Mouse (Mus musculus): Measurements from ENCODE around the gene Uck2. TPM values are rescaled to one million over a fixed set of nuclear protein-coding genes. Genes with fewer than 3 reads are reported as not detected.

Gene Uck2
- total RNA-seq, 2 experiments from 2014 or later, result 181 to 286 TPM

DNA sequence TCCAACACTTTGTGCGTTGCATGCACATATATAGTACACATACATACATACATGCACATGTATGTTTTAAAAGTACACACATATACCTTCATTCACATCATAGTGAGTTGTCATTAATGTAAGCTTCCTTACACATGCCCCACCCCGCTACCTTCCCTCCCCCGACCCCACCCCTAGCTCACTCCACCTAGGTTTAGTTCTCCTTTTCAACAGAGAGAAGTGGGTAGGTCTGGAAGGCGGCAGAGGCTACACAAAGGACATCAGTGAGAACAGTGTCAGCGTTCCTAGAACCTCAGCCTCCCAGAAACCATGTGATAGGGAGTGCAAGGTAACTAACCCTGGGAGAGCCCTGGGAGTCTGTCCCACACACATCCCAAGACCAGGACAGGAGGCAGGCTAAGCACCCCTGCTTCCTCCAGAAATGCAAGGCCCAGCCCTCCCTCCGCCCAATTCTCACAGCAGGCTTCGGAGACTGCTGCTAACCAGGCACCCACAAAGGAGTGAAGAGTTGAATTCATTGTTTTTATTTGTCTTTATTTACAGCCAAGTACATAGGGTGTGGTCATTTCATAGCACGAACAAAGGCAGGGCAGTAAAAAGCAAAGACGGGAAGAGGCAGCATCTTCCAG is 62.6 kb downstream of the Uck2 start:
- peak; percentile 36 for ATAC-seq (replicated peaks; ENCODE audit: poor library complexity, severe bottlenecking)

DNA sequence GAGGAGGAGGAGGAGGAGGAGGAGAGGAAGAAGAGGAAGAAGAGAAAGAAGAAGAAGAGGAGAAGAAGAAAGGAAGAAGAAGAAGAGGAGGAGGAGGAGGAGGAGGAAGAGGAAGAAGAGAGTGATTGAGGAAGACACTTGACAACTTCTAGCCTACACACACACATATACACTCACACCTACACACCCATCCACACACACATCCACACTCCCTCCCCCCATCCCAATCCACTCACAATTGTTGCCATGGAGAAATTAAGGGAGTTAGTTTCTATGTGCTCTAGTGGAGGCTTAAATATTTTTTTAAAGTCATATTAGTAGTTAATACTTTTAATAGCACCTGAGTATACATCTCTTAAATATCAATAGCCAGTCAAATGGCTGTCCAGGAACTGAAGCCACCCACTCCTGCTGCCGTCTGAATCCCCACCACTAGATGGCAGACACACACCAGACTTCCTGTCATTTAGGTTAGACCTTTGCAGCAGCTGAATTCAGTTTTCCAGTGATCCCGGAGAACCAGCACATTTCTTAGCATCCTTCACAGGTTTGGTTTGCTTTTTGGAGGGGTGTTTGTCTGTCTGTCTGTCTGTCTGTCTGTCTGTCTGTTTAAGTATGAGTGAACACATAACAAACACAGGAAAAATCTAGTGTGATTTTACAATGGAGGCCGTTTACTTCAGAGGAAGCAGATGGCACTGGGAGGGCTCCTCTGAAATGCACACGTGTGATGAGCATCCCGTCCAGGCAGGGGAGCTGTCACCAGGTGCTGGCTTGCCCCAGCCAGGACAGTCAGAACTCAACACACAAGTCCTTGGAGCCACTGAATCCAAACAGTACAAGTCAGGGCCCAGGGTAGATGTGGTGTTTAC is 64.6 kb downstream of the Uck2 start:
- peak; percentile 76 for ATAC-seq (replicated peaks; ENCODE audit: poor library complexity, severe bottlenecking)

DNA sequence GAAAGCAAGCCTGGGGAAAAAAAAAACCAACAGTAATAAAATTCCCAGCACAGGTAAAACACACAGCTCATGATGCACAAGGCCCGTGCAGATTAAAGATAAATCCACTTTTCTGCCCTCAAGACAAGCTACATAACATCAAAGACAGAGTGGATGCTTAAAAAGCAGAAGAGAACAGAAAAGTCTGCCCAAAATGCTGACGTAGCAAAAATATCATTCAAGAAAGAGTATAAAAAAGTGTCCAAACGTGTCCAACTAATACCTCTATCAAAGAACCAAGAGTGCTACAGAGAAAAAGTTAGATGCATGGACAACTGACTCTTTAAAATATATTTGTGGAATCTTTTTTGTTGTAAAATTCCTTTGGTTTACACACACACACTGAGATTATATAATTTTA is 69.7 kb downstream of the Uck2 start:
- no peak for ATAC-seq (replicated peaks; ENCODE audit: poor library complexity, severe bottlenecking)

DNA sequence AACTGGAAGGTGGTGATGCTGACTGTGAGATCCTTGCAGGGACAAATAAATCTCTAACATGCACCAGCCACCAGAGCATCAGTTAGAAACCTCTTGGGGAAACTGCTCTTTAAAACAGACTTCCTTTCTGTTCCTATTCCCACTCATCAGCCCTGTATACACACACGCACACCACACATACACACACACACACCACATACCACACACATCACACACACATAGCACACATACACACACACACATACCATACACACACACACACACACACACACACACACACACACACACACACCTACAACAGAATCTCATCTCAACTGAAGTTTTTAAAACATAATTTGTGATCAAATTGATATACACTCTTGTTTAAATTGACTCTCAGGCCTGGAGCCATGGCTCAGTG is 72.4 kb downstream of the Uck2 start:
- no peak for ATAC-seq (replicated peaks; ENCODE audit: poor library complexity, severe bottlenecking)

DNA sequence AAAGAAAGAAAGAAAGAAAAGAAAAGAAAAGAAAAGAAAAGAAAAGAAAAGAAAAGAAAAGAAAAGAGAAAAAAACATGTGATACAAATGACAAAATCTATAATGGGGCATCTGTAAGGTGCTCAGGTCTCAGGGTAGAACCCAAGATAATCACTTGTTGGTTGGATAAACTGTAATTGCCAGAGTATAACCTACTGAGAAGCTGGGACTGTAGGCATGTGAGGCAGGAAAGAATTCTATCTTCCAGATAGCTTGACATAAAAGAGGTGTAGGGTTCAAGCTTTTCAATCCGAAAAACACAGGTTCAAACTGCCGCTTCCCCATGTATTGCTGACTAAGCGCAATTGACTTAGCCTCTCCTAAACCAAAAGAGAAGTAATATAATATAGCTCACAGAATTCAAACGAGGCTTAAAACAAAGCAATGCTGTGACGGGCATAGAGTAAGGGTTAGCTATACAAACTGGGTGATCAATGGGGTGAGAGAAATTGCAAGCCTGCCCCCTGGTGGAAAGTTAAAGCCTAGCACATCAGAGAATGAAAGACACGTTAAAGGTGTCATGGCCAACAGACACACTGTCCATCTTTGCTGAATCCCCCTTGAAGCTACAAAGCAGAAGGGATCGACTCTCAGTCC is 73.0 kb downstream of the Uck2 start:
- ATAC-seq (replicated peaks; ENCODE audit: poor library complexity, severe bottlenecking), result peak; percentile 84

DNA sequence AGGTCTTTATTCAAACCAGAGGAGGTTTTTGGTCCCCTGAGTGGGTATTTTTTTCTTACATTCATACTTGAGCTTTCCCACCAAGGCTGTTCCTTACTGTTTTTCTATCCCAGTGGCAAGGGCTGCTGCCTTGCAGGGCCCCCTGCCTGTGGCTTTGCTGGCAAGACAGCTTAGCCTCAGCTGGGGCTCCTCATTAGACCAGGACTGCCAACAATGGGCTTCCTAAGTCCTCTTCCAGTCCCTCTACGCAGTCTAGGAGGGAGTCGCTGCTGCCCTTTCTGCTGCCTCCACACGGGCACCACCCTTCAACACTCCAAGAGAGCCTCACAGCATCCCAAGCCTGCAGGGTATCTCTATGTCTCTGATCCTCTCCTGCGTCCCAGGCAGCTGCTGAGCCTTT is 76.3 kb downstream of the Uck2 start:
- ATAC-seq (replicated peaks; ENCODE audit: poor library complexity, severe bottlenecking), result no peak

DNA sequence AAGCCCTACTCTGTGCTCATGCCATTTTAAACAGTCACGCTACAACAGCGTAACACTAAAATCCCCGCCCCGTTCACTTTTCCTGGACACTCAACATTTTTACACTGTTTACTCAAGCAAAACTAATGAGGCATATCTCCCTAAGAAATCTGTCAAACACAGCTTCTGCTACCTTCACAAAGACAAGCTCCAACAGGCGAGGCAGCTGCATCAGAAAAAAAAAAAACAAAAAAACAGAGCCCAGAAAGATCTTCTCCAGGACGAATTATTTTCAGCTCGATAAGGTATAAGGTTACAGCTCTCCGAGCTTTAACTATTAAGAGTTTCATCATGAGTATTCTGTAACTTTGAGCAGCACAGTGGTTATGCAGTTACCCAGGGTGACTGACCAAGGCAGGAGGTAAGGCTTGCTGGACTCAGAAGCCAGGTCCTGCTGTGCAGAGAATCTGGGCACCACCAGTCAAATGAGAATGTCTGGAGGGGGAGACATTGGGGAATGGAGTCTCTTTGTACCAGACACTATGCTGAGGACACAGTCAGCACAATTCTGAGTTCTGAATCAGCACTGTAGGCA is 79.9 kb downstream of the Uck2 start:
- no peak for ATAC-seq (replicated peaks; ENCODE audit: poor library complexity, severe bottlenecking)

DNA sequence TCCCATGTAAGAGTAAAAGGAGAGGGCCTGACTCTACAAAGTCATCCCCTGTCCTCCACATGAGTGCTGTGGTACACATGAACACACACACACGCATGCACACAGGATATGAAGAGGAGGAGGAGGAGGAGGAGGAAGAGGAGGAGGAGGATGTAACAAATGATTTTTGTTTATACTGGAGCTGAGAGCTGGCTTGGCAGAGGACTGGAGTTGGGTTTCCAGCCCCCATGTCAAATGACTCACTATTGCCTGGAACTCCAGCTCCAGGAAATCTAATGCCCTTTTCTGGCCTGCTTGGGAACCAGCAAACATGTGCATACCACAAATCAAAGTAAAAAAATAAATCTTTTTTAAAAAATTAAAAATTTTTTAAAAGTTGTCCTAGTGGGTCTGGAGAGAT is 80.7 kb downstream of the Uck2 start:
- no peak for ATAC-seq (replicated peaks; ENCODE audit: poor library complexity, severe bottlenecking)

DNA sequence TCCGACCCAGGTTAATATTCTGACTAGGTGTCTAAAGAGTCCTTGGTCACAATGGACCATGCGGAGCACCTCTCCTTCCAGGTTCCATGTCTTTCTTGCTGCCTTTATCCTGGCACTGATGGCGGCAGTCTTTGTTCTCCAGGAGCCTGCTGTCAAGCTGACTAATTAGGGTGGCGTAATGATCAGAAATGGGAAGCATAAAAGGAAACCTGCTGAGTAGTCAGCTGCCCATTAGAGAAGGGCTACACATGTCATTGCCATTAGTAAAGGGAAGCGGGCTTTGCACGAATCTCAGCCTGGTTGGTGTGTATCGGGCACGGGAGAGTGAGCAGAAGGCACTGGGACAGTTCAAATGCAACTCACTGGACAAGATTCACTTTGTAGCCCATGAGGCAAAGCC is 90.4 kb downstream of the Uck2 start:
- 0 out of 2 replicates have a peak, but pooled peaks have one; percentile 30 for ATAC-seq (replicated peaks; ENCODE audit: poor library complexity, severe bottlenecking)

DNA sequence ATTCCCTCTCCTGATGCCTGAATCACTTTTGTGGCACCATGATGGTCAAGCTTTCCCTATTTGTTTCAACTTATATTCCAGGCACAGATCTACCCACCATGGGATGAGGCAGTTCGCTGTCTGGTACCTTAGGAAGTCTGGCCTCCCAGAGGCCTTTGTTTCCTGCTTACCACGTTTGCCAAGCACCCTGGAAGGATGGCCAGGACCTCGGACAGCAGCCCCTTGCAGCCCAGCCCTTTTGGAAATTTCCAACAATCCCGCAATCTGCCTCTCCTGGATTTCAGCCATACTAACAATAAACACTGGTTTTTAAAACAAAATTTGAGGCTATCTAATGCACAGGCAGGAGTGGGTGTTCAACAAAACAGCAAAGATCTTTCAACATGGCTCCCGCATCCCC is 97.3 kb downstream of the Uck2 start:
- ATAC-seq (replicated peaks; ENCODE audit: poor library complexity, severe bottlenecking), result no peak

DNA sequence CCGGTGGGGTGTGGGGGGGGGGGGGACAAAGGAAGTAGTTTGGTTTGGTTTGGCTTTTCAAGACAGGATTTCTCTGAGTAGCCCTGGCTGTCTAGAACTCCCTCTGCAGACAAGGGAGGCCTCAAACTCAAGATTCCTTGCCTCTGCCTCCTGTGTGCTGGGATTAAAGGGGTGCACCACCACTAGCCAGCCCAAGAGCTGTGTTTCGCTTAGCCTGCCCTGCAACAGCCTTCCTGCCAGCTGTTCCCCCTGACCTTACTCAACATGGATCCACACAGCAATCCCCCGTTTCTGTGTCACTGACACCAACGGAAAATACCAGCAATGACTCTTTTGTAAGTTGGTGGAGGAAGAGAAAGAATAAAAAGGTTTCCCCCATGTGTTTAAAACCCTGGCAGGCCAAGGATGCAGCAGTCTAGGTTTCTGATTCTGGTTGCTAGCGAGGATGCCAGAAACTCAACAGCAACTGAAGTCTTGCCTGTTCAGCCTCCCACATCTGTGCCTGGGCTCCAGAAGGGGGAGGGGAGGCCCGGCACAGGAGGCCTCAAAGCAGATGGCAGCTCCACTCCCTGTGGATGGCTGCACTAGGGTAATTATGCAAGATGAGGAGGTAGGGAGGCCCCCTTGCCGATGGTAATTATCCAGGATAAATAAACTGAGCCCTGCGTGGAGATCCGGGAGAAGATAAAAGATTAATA is 103.1 kb downstream of the Uck2 start:
- no peak for ATAC-seq (replicated peaks; ENCODE audit: poor library complexity, severe bottlenecking)

Other genes starting within 250 kb of the Uck2 start
- gene Tmco1, start 23.1 kb upstream of the Uck2 start, total RNA-seq (2014; fragmentation: Nextera tagmentation), result 97.6 and 127 TPM in 2 replicates
- gene Tmco1, start 23.1 kb upstream of the Uck2 start, total RNA-seq (2017), result 170 and 172 TPM in 2 replicates
- gene Aldh9a1, start 64.7 kb upstream of the Uck2 start, total RNA-seq (2014; fragmentation: Nextera tagmentation), result 67.6 and 85.8 TPM in 2 replicates
- gene Aldh9a1, start 64.7 kb upstream of the Uck2 start, total RNA-seq (2017), result 49.5 and 56.7 TPM in 2 replicates
- gene Mgst3, start 108.5 kb upstream of the Uck2 start, total RNA-seq (2014; fragmentation: Nextera tagmentation), result 11.8 and 15.4 TPM in 2 replicates
- 7.6 and 9.1 TPM in 2 replicates for gene Mgst3, start 108.5 kb upstream of the Uck2 start, total RNA-seq (2017)
- gene Lrrc52, start 181.5 kb upstream of the Uck2 start, total RNA-seq (2014; fragmentation: Nextera tagmentation), result not detected in 2 replicates
- gene Lrrc52, start 181.5 kb upstream of the Uck2 start, total RNA-seq (2017), result not detected in 2 replicates

Measured in granulocyte monocyte progenitor cell, adult 5-6 weeks (primary cell).